Mouse (Mus musculus): ENCODE data around the gene Kcnc3. TPM values are rescaled to one million over a fixed set of nuclear protein-coding genes. Genes with fewer than 3 reads are reported as not detected.

Kcnc3 gene
- total RNA-seq, 2 experiments from 2014 or later, result not detected

DNA sequence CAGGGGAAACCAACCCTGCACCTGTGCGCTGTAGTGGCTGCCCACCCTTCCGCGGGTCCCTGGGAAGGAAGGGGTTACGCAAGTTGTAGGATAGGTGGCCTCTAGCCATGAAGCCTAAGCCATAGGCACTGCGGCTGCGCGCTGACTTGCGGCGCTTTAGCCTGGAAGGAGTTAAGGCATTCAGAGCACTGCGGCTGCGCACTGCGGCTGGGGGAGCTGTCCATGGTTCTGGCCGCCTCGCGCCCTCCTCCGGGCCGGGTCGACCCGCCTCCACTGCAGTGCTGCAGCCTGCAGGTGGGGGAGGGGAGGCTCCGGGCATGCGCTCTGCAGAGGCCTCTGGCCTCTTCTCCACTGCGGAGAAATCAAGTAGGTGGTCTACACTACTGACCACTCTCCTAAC is 3.3 kb downstream of the Kcnc3 start:
- ATAC-seq (replicated peaks; ENCODE audit: low FRiP score, poor library complexity, severe bottlenecking), result no peak

DNA sequence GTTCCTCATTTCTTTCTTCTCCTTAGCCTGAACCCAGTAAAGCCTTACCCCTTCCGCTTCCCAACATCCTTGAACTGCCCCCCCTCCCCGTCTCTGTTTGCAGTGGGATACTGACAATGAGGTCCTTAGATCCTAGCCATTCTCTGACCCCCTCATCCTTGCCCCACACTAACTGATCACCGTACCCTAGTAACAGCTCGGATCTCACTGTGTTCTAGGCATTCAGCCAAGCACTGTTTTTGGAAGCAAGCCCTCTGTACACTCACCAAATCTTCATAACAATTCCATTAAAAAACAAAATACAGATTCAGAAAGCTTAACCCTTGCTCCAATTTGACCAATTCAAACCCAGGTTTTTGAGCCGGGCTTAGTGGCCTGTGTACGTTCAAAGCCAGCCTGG is 3.8 kb downstream of the Kcnc3 start:
- no peak for ATAC-seq (replicated peaks; ENCODE audit: low FRiP score, poor library complexity, severe bottlenecking)

DNA sequence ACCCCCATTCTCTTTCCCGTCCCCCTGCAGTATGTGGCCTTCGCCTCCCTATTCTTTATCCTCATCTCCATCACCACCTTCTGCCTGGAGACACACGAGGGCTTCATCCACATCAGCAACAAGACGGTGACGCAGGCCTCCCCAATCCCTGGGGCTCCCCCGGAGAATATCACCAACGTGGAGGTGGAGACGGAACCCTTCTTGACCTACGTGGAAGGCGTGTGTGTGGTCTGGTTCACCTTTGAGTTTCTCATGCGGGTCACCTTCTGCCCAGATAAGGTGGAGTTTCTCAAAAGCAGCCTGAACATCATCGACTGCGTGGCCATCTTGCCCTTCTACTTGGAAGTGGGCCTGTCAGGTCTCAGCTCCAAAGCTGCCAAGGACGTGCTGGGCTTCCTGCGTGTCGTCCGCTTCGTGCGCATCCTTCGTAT is 4.7 kb downstream of the Kcnc3 start:
- no peak for ATAC-seq (replicated peaks; ENCODE audit: low FRiP score, poor library complexity, severe bottlenecking)

DNA sequence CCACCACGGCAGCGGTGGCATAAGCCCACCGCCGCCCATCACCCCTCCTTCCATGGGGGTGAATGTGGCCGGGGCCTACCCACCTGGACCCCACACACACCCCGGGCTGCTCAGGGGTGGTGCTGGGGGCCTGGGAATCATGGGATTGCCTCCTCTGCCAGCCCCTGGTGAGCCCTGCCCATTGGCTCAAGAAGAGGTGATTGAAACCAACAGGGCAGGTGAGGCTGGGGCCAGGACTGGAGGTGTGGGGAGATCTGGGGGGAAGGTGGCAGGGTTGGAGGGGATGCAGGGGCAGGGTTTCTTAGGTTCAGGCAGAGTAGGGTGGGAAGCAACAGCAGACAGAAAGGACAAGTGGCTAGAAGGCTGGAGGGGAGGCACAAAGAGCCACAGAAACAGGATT is 5.6 kb downstream of the Kcnc3 start:
- no peak for ATAC-seq (replicated peaks; ENCODE audit: low FRiP score, poor library complexity, severe bottlenecking)

DNA sequence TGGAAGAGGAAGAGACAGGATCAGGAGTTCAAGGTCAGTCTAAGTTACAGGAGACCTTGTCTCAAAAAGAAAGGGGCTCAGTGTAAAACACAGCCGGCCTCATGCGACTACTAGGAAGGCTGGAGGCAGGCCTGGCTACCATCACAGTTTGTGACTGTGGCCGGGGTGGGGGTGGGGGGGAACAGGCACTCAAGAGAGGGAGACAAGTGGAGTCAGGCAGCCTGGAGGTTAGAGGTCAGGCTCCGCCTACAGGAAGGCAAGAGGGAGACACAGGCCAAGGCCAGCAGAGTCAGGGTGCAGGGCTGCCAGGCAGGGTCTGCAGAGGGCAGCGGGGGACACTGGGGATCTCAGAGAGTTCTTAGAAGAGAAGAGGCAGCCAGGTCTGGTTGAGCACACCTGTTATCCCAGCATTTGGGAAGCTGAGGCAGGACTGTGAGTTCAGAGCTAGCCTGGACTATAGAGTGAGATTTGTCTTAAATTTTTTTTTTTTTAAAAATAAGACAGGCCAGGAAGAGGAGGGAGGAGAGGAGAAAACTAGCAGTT is 6.6 kb downstream of the Kcnc3 start:
- no peak for ATAC-seq (replicated peaks; ENCODE audit: low FRiP score, poor library complexity, severe bottlenecking)

DNA sequence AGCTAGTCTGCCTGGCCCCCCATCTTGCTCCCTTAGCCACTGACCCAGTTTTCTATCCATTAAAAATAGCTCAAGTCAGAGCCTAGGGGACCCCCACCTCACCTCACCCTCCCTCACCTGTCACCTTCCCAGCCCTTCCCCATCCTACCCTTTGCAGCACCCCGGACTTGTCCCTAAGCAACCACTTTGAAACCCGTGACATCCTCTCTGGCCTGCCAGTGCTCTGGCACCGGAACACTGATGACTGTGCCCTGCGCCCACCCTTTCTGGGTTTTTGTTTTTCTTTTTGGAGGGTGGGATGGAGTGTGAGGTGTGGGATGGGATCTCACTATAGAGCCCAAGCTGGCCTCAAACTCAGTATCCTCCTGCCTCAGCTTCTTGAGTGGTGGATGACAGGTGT is 7.2 kb downstream of the Kcnc3 start:
- ATAC-seq (replicated peaks; ENCODE audit: low FRiP score, poor library complexity, severe bottlenecking), result no peak

DNA sequence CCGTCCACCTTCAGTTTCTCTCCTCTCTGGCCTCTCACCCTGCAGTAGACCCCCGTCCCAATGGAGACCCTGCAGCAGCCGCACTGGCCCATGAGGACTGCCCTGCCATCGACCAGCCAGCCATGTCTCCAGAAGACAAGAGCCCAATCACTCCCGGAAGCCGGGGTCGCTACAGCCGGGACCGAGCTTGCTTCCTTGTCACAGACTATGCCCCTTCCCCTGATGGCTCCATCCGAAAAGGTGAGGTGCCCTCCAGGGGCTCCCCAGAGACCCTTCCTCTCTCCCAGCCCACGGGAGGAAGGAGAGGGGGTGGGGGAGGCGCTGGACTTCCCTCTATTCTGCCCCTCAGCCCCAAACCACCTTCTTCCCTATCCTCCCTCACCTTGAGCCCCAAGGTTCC is 7.9 kb downstream of the Kcnc3 start:
- ATAC-seq (replicated peaks; ENCODE audit: low FRiP score, poor library complexity, severe bottlenecking), result no peak

DNA sequence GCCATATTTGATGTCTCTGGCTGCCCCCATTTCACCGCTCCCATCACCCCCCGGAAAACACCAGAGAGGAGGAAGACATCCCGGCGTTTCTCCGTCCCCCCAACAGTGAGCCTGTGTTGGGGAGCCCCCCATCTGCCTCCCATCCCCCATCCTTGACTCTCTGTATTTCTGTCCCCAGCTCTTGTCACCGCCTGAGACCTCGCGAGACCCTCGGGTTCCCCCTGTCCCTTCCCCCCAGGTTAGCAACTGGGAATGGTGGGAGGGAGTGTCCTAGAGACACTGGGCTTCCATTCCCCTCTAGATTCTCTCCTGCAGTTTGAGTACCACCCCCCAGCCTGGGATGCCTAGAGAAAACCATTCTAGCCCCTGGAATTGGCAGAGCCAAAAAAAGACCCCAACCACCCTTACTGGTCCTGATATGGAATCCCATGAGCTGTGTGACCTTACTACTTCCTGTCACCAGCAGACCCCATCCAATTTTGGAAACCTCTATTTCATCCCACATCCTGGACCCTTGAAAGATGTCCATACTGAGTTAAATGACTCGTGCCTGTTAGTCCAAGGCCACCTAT is 10.3 kb downstream of the Kcnc3 start:
- ATAC-seq (replicated peaks; ENCODE audit: low FRiP score, poor library complexity, severe bottlenecking), result no peak

DNA sequence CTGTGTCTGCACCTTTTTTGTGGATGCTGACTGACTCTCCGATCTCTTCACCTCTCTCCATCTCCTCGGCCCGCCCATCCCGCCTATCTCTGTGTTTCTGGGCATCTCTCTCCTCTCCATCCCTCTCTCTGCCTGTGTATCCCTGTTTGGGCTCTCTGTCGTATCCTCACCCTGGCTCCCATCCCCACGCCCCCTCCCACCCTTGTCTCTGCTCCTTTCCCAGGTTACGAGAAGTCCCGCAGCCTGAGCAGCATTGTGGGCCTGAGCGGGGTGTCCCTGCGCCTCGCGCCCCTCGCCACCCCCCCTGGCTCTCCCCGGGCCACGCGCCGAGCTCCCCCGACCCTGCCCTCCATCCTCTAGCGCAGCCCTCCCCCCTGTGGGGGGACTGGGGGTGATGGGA is 11.2 kb downstream of the Kcnc3 start:
- ATAC-seq (replicated peaks; ENCODE audit: low FRiP score, poor library complexity, severe bottlenecking), result no peak

DNA sequence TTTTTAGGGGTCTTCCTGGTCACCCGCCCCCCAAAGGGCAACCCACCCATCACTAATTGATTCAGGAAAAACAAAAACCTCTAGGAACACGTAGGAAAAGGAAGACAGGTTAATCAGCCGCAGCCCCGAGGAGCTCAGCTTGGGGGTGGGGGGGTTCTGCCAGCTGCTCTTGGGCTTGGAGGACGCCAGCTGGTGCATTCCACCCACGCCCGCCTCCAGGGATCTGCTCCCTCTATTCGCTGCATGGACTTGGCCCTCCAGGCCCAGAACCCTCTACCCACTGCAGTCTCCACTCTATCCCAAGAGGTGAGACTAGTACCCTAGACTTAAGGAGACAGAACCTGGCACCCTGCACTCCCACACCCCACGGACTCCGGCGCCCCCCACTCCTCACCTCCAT is 12.0 kb downstream of the Kcnc3 start:
- no peak for ATAC-seq (replicated peaks; ENCODE audit: low FRiP score, poor library complexity, severe bottlenecking)

DNA sequence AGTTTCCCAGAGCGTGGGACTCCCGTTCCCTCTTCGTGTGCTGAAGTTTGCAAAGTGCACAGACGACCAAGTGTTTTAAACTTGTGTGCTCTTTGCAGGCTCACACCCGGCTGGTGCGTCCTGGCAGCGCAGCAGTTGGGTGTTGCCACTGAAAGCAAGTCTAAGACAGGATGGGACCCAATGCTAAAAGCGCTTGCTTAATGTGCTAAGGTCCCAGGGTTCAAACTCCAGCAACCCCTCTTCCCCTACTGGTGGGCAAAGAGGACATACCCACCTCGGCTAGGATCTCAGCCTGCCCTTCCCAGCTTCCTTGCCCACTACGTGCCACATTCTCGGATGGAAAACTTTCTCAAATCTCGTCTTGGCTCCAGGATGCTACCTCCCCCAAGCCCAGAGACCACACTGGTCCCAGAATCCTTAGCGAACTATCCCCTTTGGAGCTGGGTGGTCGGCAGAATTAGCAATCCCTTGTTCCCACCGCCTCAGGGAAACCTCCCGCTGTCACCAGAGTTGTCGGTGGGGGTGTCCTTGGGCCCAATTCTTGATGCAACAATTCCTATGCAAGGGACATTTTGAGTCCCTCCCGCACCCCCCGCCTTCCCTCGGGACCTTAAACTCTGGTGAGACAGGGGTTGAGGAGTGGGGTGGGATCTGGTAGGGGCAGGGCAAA is 12.9 kb downstream of the Kcnc3 start:
- no peak for ATAC-seq (replicated peaks; ENCODE audit: low FRiP score, poor library complexity, severe bottlenecking)

DNA sequence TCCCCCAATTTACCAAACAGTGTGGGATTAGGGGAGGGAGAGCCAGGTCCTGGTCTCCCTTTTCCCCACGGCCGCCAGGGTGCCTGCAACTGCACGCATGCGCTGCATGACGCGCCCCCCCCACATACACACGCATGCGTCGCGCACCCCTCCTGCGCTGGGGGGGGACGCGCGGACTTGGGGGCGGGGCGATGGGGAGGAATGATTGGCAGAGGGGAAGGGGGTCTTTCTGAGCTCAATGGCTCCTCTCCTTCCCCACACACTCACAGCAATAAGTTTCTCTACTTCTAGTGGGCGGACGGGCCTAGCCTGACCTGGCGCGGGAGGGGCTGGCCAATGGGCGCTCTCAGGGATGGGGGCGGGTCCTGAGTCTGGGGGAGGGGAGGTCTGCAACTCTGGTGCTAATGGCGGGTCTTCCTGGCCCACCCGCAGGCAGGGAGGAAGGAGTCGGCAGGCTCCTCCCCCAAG is 13.7 kb downstream of the Kcnc3 start:
- ATAC-seq (replicated peaks; ENCODE audit: low FRiP score, poor library complexity, severe bottlenecking), result no peak

DNA sequence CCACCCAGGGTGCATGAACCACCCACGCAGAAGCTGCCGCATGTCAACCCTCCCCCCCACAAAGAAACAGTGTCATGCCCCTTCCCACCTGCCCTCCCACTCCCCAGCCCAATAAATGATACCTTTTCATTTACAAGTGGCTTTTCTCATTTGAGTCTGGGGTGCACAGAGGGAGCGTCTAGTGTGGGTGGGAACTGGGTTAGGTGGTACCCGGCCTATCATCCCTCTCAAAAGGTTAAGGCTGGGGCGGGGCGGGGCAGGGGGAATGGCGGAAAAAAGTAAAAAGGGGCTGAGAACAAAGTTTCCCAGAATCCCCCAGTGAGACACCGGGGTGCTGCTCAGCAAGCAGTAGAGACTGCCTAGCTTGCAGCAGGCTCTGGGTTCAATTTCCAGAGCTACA is 14.2 kb downstream of the Kcnc3 start:
- no peak for ATAC-seq (replicated peaks; ENCODE audit: low FRiP score, poor library complexity, severe bottlenecking)

DNA sequence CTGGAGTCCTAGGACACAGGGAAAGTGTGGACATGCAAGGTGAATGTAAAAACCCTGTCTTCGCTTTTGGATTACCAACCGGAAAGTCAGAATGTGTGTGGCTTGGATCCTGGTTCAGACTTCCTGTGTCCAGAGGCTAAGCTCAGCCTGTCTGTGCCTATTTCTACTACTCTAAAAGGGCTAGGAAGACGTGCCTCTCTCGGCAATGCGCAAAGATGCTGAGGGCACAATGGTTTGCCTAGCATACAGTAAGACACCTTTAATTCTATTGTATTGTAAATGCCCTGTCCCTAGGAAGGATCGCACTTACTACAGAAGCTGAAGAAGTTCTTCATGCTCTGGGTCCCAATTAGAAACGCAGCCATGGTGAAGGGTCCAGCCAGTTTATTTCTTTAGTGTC is 15.0 kb downstream of the Kcnc3 start:
- ATAC-seq (replicated peaks; ENCODE audit: low FRiP score, poor library complexity, severe bottlenecking), result no peak

DNA sequence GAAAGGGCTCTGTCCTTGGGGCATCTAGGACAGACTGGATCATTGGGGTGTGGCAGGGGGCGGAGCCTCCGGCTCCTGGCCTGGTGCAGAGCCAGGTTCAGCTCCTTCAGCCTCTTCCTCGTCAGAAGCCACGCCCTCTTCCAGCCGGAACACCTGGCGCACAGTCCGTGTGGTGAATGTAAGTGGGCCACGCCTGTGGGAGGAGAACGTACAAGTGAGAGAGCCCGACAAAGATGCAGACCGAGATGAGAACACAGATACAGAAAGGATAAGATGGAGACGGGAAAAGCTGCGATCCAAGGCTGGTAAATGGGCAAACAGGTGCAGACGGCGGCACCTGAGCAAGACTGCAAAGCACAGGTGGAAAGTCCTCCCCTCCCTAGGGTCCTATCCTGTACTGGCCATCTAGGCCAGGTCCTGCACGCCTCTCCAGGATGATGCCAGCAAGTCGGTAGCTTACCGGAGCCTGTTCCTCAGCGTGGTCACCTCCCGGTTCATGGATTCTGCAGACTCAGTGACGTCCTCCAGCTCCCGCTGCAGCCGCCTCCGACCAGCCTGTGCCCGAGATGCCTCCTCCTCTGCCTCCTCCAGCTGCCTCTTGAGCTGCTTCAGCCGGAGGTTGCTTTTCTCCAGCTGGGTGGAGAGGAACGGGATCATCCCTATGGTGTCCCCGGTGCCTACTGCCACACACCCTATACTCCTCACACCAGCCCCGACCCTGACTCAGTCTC is 15.9 kb downstream of the Kcnc3 start:
- ATAC-seq (replicated peaks; ENCODE audit: low FRiP score, poor library complexity, severe bottlenecking), result no peak

DNA sequence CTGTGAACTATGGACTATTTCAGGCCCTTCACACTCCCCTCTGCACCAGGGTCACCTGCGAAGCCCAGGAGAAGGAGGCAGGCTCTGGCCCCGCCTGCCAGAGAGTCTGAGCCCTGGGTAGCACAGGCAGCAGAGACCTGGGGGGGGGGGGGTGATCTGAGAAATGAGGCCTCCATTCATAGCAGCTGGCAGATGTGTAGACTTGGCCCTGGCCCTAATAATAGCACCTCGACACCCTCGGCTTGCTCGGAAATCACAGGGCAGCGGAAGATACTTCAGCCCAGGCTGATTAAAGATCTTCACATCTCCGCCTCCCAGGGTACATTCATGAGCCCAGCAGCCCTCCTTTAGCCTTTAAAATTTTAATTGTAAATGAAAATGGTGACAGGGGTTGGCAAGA is 21.7 kb downstream of the Kcnc3 start:
- no peak for ATAC-seq (replicated peaks; ENCODE audit: low FRiP score, poor library complexity, severe bottlenecking)

DNA sequence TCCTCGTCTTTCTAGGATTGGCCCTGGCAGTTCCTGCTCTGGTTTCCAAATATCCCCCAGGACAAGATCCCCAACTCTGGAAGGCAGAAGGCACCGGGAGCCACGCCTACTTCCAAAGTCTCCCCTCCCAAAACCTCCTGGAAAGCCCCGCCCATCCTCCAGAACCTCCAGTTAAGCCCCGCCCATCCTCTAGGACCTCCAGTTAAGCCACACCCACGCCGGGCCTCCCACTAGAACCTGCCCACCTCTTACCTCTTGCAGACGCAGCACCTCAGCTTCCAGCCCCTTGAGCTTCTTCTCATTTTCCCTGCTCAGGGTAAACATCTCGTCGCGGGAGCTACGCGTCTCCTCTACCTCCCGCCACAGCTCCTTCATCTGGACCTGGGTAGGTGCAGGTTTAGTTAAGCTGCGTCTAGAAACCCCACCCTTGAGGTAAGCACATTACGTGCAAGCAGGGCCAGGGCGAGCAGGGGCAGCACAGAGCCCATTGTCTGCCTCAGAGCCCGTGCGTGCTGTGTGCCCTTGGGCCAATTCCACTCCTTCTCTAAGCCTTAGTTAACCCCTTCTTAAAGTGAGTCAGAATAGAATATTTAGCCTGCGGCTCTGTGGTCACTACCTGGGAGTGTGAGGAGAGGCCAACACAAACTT is 23.7 kb downstream of the Kcnc3 start:
- ATAC-seq (replicated peaks; ENCODE audit: low FRiP score, poor library complexity, severe bottlenecking), result no peak

DNA sequence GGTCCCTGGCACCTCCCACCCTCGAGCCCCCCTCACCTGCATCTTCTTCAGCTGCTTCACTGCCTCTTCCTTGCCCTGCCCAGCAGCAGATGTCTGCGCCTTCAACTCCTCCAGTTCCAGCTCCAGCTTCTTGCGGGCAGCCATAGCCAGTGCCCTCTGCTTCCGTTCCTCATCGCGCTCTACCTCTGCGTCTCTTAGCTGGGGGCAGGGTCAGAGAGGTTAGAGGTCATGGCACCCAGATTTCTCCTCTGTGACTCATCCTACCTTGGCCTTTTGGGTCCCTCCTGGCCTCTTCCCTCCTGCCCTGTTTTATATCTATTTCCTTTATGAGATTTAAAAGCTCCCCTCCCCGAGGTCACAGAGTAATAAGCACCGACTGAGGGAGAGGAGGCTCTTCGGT is 24.8 kb downstream of the Kcnc3 start:
- no peak for ATAC-seq (replicated peaks; ENCODE audit: low FRiP score, poor library complexity, severe bottlenecking)

DNA sequence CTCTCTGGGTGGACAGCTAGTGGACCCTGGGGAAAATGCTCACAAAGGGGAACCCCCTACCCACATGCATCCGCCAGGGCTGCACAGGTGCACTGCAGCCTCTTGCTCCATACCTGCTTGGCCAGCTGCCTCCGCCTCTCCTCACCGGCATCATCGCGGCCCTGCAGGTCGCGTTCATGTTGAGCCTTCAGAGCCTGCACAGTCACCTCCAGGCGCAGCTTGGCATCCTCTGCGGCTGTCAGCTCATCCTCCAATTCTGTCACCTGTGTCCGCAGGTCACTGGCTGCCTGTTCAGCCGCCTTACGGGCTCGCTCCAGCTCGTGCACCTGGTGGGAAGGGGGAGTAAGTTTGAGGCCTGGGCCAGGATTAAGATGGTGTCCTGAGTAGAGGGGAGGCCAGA is 25.5 kb downstream of the Kcnc3 start:
- no peak for ATAC-seq (replicated peaks; ENCODE audit: low FRiP score, poor library complexity, severe bottlenecking)

DNA sequence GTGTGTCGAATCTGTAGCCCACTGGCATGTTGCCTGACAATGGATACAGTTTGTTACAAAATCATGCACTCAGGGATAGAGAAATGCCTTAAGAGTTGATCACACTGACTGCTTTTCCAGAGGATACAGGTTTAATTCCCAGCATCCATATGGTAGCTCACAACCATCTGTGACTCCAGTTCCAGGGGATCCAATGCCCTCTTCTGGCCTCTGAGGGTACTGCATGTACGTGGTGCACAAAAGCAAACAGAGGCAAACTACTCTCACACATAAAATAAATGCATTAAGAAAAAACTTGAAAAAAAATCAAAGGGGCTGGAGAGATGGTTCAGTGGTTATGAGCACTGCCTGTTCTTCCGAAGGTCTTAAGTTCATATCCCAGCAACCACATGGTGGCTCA is 26.6 kb downstream of the Kcnc3 start:
- no peak for ATAC-seq (replicated peaks; ENCODE audit: low FRiP score, poor library complexity, severe bottlenecking)

All from erythroid progenitor cell, adult 5-6 weeks (primary cell).